Mouse (Mus musculus) liver, adult 2 months (tissue): ENCODE measurements at regions not wholly inside any gene's neighbourhood (a gene's known extent, or its start where the extent isn't known, plus 50 kb on each side); places are given as distances from the start of the nearest gene placed in this dataset.

Source experiments
- CTCF ChIP-seq: fragments of 200-500 bp; IDR thresholded peaks from 2 replicates; pipeline ENCODE4 v1.5.1; 2011; ENCODE audit warnings: low read depth, low read length, control low read depth
- POLR2A ChIP-seq: fragments of 200-500 bp; IDR thresholded peaks from 2 replicates; pipeline ENCODE4 v1.6.1; 2011; ENCODE audit warnings: low read length, control low read depth; ENCODE audit not compliant: insufficient read depth; ENCODE audit errors: extremely low read depth

DNA sequence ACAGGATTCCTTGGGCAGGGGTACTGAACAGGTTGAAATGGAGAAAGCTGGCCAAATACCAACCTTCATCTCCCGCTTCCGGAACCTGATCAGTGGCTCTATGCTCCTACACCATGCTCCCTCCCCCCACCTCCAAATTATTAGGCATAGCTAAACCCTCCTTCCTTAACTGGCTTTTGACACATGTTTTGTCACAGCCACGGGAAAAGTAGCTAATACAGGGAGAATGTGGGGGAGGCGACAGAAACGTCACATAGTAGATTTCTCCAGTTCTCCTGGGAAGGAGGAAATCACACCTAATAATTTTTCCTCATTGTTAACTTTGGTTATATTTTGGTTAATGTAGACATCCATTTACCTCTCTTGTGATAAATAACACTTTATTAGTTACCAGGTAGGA, 116.1 kb upstream of the Rai14 start:
- TF ChIP-seq CTCF (no peak), POLR2A (no peak)
